Mouse (Mus musculus) heart, postnatal 36 days (tissue): ENCODE results near the gene Rtn4rl2. TPM values are rescaled to one million over a fixed set of nuclear protein-coding genes. Genes with fewer than 3 reads are reported as not detected.

Experiments used
- DNase-seq, 2 experiments: peaks; one replicate each; pipeline ENCODE4 v3.0.0; 2021 to 2022
- intact Hi-C: fragments of 180-260 bp; cut with DNase I; formaldehyde crosslinking; loops from one replicate; pipeline ENCODE4 v1.15.1; 2025
- total RNA-seq, 2 experiments: library from RNA; stranded (reverse); gene quantifications; 2 replicates each; pipeline ENCODE4 v1.2.3; 2021

The Rtn4rl2 gene
- total RNA-seq, 2 experiments from 2014 or later = 2.6 to 3.2 TPM

GRCm38 (mm10) chr2:84886821-84887281, 341 bp upstream of the Rtn4rl2 start:
- peak; percentile 32 to 62 for DNase-seq
- intact Hi-C loops = loop anchor here (1.0 kb wide), 1 partner anchor 120 kb away; no protein-coding TSS in a partner anchor

- no peak for DNase-seq
- intact Hi-C loops = loop anchor here (1.0 kb wide), 1 partner anchor 122 kb away; no protein-coding TSS in a partner anchor
These were observed 1.1 kb downstream of the Rtn4rl2 start for GRCm38 (mm10) chr2:84885084-84886055.

GRCm38 (mm10) chr2:84884611-84885010, 1.9 kb downstream of the Rtn4rl2 start:
- no peak for DNase-seq
- intact Hi-C loops = no loop called here

GRCm38 (mm10) chr2:84883942-84884341, 2.6 kb downstream of the Rtn4rl2 start:
- intact Hi-C loops = no loop called here
- DNase-seq = no peak

GRCm38 (mm10) chr2:84883530-84883929, 3.0 kb downstream of the Rtn4rl2 start:
- no peak for DNase-seq
- intact Hi-C loops = no loop called here

- intact Hi-C loops = no loop called here
- DNase-seq = no peak
These were observed 3.4 kb downstream of the Rtn4rl2 start for GRCm38 (mm10) chr2:84883084-84883483.

GRCm38 (mm10) chr2:84882606-84883005, 3.9 kb downstream of the Rtn4rl2 start:
- intact Hi-C loops = no loop called here
- peak in 1 of 2 experiments; percentile 36 for DNase-seq

- DNase-seq = no peak
- intact Hi-C loops = no loop called here
These were observed 5.9 kb downstream of the Rtn4rl2 start for GRCm38 (mm10) chr2:84880590-84880989.

GRCm38 (mm10) chr2:84875842-84876241, 10.7 kb downstream of the Rtn4rl2 start:
- intact Hi-C loops = no loop called here

GRCm38 (mm10) chr2:84872105-84872716, 14.3 kb downstream of the Rtn4rl2 start:
- intact Hi-C loops = no loop called here
- DNase-seq = peak; percentile 70 to 76

More at GRCm38 (mm10) chr2:84875842-84876241, 10.7 kb downstream of the Rtn4rl2 start:
- DNase-seq = no peak

GRCm38 (mm10) chr2:84870623-84871160, 15.8 kb downstream of the Rtn4rl2 start:
- DNase-seq = no peak
- intact Hi-C loops = no loop called here

- intact Hi-C loops = loop anchor here (1.0 to 5.0 kb wide), 3 partner anchors 21 to 138 kb away; no protein-coding TSS in a partner anchor
These were observed 17.5 kb downstream of the Rtn4rl2 start for GRCm38 (mm10) chr2:84868977-84869376.

GRCm38 (mm10) chr2:84868521-84868943, 18.0 kb downstream of the Rtn4rl2 start:
- DNase-seq = peak; percentile 69 to 80
- intact Hi-C loops = loop anchor here (1.0 to 5.0 kb wide), 3 partner anchors 22 to 138 kb away; no protein-coding TSS in a partner anchor

More at GRCm38 (mm10) chr2:84868977-84869376, 17.5 kb downstream of the Rtn4rl2 start:
- no peak for DNase-seq

GRCm38 (mm10) chr2:84865616-84866571, 20.6 kb downstream of the Rtn4rl2 start:
- peak; percentile 75 to 78 for DNase-seq
- intact Hi-C loops = loop anchor here (5.0 kb wide), 1 partner anchor 34 kb away; no protein-coding TSS in a partner anchor

GRCm38 (mm10) chr2:84862231-84862630, 24.3 kb downstream of the Rtn4rl2 start:
- DNase-seq = no peak
- intact Hi-C loops = no loop called here

GRCm38 (mm10) chr2:84861430-84861829, 25.1 kb downstream of the Rtn4rl2 start:
- no peak for DNase-seq
- intact Hi-C loops = no loop called here

- intact Hi-C loops = no loop called here
- DNase-seq = no peak
These were observed 26.3 kb downstream of the Rtn4rl2 start for GRCm38 (mm10) chr2:84859991-84860780.

- no peak for DNase-seq
- intact Hi-C loops = no loop called here
These were observed 28.0 kb downstream of the Rtn4rl2 start for GRCm38 (mm10) chr2:84858551-84858950.

GRCm38 (mm10) chr2:84855732-84856131, 30.8 kb downstream of the Rtn4rl2 start:
- DNase-seq = peak; percentile 51 to 54
- intact Hi-C loops = loop anchor here (1.0 kb wide), 1 partner anchor 24 kb away; no protein-coding TSS in a partner anchor
